Mouse (Mus musculus): ENCODE data around the gene Apof.

Apof gene

GRCm38 (mm10) chr10:128268371-128268770 is at the start of gene Apof:
TSS of gene Apof (plus strand) at chr10:128268671.
- no peak for DNase-seq (ENCODE audit: low spot score)

GRCm38 (mm10) chr10:128221533-128222286 is 46.8 kb upstream of the Apof start:
- DNase-seq (ENCODE audit: low spot score), result no peak

GRCm38 (mm10) chr10:128225064-128225463 is 43.4 kb upstream of the Apof start:
- DNase-seq (ENCODE audit: low spot score), result no peak

DNA sequence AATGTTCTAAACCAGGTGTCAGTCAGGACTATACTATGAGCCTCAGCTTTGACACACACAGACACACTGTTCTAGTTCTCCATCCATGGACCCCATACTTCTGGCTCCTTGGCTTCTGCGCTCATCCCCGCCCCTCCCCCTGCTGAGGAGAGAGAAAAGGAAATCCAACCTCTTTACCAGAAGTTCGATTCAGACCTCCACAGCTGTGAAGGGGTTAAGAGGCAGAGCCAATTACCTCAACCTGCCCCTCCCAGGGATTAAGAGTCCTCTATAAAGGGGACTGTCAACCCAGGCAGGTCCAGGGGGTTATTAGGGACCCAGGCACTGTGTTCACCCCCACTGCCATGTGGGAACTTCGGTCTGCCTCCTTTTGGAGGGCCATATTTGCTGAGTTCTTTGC is 42.9 kb upstream of the Apof start, which contains the start of gene Mip:
TSS of gene Mip (plus strand) at position 301 of the 400 bp plus-strand sequence.
- no peak for DNase-seq (ENCODE audit: low spot score)

- DNase-seq (ENCODE audit: low spot score), result no peak
Measured at GRCm38 (mm10) chr10:128227592-128227991, 40.9 kb upstream of the Apof start.

GRCm38 (mm10) chr10:128228009-128228408 is 40.5 kb upstream of the Apof start:
- no peak for DNase-seq (ENCODE audit: low spot score)

GRCm38 (mm10) chr10:128230582-128230981 is 37.9 kb upstream of the Apof start:
- no peak for DNase-seq (ENCODE audit: low spot score)

- no peak for DNase-seq (ENCODE audit: low spot score)
Measured at GRCm38 (mm10) chr10:128231146-128231545, 37.3 kb upstream of the Apof start.

- DNase-seq (ENCODE audit: low spot score), result peak; percentile 67
Measured at GRCm38 (mm10) chr10:128231697-128232419, 36.6 kb upstream of the Apof start, which contains the start of gene Timeless. TSS of gene Timeless (plus strand) at chr10:128232065.

GRCm38 (mm10) chr10:128232420-128232985 is 36.0 kb upstream of the Apof start:
- DNase-seq (ENCODE audit: low spot score), result peak; percentile 66

DNA sequence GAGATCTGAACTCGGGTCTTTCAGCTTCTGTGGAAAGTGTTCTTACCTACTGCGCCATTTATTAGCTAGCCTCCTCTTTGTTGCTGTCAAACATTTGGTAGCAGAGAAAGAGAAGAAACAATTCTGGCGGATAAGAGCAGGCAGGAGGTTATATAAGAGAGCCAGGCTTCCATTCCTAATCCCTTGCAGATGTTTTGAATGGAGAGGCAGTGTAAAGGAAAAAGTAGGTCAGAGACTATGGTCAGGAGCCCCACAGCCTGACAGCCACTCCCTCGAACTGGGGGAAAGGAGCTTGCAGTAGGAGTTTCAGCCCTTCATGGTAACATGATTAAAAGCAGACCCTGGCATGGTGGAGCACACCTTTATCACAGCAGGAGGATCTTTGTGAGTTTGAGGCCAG is 32.1 kb upstream of the Apof start:
- DNase-seq (ENCODE audit: low spot score), result no peak

- DNase-seq (ENCODE audit: low spot score), result no peak
Measured at GRCm38 (mm10) chr10:128237807-128238480, 30.5 kb upstream of the Apof start.

DNA sequence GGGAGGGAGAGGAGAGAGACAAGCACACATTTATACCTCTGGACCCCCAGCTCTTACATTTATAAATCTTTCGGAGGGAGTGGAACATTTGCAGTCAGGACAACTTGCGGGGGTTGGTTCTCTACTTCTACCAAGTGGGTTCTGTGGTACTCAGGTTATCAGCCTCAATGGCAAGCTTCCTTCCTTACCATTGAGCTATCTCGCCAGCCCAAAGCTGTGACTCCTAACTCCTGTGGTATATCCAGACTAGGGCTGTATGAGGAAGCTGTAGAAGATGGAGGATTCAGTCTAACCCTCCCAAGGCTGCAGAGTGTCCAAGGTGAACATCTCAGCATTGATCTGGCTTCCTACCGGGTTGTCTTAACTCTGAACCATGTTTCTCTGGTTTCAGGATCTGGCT is 29.3 kb upstream of the Apof start:
- no peak for DNase-seq (ENCODE audit: low spot score)

DNA sequence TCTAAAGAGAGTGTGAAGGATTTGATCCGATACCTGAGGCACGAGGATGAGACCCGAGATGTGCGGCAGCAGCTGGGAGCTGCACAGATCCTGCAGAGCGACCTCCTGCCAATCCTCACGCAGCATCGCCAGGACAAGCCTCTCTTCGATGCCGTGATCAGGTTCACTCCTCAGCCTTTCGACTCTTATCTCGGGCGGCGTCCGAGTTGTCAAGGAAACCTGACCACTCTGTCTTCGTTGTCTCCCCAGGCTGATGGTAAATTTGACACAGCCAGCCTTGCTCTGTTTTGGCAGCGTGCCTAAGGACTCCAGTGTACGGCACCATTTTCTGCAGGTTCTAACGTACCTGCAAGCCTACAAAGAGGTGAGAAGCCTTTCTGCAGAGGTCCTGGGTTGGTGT is 28.3 kb upstream of the Apof start:
- no peak for DNase-seq (ENCODE audit: low spot score)

GRCm38 (mm10) chr10:128243252-128243651 is 25.2 kb upstream of the Apof start:
- no peak for DNase-seq (ENCODE audit: low spot score)

GRCm38 (mm10) chr10:128244121-128244520 is 24.4 kb upstream of the Apof start:
- no peak for DNase-seq (ENCODE audit: low spot score)

DNA sequence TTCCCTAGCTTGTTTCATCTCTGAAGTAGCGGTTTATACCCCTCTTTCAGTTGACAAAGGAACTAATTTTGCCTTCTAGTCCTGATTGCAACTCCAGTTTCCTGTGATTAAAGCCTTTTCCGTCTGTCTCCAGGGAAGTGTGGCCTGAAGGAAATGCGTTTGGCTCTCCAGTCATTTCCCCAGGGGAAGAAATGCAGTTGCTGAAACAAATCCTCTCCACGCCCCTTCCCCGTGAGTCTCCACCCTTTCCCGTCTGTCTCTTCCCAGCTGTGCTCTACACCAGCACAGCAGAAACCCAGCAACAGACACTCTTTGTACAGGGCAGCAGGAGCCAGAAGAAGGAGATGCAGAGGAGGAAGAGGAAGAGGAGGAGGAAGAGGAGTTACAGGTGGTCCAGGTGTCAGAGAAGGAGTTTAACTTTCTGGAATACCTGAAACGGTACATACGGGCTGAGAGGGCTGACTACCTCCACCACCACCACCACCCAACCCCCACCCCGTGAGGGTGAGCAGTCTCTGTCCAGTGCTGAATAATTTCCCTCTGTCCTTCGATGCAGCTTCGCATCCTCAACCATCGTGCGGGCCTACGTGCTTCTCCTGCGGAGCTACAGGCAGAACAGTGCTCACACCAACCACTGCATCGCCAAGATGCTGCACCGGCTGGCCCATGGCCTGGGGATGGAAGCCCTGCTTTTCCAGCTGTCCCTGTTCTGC is 21.3 kb upstream of the Apof start:
- DNase-seq (ENCODE audit: low spot score), result no peak

DNA sequence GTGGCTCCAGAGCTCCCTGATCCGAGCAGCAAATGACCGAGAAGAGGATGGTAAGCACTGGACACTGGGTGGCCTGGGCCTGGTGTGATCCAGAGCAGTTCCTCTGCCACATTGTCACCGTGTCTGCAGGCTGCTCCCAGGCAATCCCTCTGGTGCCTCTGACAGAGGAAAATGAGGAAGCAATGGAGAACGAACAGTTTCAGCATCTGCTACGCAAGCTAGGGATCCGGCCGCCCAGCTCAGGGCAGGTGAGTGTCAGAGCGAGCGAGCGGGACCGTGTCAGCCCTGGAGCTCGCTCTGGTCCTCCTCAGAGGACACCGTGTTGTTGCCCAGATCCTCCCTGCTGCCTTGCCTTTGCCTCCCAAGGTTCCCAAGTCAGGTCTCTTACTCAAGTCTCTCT is 17.9 kb upstream of the Apof start:
- DNase-seq (ENCODE audit: low spot score), result no peak

GRCm38 (mm10) chr10:128253677-128254255 is 14.7 kb upstream of the Apof start, which contains the start of gene Apon:
TSS of gene Apon (plus strand) at chr10:128254096.
- DNase-seq (ENCODE audit: low spot score), result no peak

- no peak for DNase-seq (ENCODE audit: low spot score)
Measured at GRCm38 (mm10) chr10:128255925-128256324, 12.5 kb upstream of the Apof start.

DNA sequence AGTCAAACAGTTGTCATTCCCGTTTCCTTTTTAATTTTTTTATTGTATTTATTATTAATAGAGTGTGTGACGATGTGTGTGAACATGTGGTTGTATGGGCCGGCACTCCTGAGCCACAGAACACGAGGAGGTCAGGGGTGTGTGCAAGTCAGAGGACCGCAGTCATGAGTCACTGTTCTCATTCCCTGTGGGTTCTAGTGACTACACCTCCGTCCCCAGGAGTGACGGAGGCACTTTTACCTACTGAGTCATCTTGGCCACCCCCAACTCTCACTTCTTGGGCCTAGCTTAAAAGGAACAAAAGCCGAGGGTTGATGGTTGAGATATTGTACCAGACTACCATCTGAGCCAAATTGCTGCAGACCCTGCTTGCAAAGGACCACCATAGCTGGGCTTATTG is 12.1 kb upstream of the Apof start:
- no peak for DNase-seq (ENCODE audit: low spot score)

Measured in layer of hippocampus, adult 9-10 months (tissue).